Mouse (Mus musculus) inflammation-experienced regulatory T-cells, adult 6 months (primary cell): Measurements from ENCODE around the gene Unc79. TPM values are rescaled to one million over a fixed set of nuclear protein-coding genes. Genes with fewer than 3 reads are reported as not detected.

Source experiments
- ATAC-seq: one replicate; pipeline ENCODE4 v1.8.0; 2017
- polyA plus RNA-seq, 3 experiments: library from polyadenylated mRNA; unstranded; fragments of 100-300 nt; shearing (Covaris generic); gene quantifications; one replicate each; pipeline ENCODE4 v1.2.1; 2017

The Unc79 gene
- polyA plus RNA-seq, 3 experiments from 2014 or later: 0.19 to 0.38 (median 0.22) TPM

- no peak for ATAC-seq
These were observed 92.7 kb downstream of the Unc79 start for GRCm38 (mm10) chr12:103041401-103041800.

GRCm38 (mm10) chr12:103042711-103043110 is 94.1 kb downstream of the Unc79 start:
- ATAC-seq: no peak

DNA sequence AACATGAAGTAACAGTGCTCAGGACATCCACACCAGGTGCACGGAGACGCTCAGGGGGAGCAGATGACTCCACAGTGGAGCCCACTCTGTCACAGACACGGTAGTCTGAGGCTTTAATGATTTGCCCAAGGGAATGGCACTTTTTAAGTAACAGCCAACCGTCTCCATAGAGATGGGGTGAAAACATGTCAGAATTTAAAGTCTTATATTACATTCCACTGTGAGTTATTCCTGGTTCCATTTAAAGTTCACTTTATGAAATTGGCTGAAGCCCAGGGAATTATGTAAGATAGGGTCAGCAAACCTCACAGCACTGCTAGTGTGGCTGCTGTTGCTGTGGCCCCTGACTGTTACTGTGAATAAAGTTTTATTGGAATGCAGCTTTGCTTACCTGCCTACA is 95.8 kb downstream of the Unc79 start:
- ATAC-seq: no peak

GRCm38 (mm10) chr12:103049865-103050264 is 101.2 kb downstream of the Unc79 start:
- no peak for ATAC-seq

DNA sequence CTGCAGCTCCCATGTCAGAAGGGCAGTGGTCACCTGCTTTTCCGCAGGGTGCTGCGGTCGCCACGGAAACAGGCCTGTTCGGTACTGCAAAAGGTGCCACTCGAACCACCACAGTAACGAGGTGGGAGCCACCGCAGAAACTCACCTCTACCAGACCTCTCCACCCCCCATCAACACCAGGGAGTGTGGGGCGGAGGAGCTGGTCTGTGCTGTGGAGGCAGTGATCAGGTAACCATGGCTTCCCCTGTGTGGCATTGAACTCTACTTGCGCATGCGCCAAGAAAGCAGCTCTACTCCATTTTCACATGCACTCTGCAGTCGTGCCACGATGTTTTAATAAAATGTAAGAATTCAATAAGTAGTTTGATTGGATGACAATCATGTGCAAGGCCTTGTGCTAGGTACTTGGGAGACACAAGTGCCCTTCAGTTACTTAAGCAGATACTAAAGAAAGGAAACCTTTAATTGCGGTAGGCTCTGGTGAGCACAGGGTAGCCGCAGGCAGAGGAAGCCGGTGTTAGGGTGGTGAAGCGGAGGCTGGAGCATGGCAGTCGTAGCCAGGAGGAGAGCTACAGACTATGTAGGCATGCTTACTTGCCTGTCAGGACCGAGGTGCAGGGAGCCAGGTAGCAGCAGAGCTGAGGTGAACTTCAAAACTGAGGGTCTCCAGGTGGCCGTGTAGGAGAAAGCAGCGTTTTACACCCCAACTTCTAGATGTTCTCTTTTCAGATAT is 110.8 kb downstream of the Unc79 start:
- no peak for ATAC-seq

DNA sequence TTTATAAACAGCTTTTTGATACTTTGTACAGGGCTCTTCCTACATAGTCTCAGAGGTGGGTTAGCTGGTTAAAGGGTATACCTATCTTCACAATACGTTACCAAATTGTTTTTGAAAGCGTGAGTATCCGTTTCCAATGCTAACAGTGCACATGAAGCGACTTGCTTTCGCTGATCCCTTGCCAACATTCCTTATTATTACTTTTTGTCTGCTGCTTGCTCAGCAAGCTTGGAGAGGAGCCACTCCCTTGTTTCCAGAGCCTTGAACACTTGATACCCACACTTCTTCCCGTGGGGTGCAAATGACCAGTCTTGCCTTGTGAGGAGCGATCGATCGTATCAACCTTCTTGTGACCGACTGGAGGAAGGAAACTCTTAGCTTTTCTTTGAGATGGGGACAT is 112.1 kb downstream of the Unc79 start:
- no peak for ATAC-seq

GRCm38 (mm10) chr12:103062133-103062532 is 113.5 kb downstream of the Unc79 start:
- no peak for ATAC-seq

DNA sequence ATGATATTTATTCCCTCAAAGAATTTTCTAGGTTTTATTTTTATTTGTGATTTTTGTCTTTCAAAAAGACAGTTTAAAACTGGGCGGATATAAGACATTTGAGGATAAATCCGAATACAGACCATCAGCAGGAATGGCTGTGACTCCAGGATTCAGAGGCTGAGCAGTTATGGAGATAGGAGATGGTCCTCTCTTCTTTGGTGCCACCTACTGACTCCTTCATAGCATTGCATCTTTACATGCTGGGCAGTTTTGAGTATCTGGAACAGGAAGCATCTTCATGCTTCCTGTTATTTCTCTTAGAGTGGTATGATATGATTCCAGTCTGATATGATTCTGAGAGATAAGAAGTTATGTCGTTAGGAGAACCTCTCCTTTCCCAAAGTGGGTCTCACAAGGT is 116.3 kb downstream of the Unc79 start:
- ATAC-seq: peak; percentile 67

DNA sequence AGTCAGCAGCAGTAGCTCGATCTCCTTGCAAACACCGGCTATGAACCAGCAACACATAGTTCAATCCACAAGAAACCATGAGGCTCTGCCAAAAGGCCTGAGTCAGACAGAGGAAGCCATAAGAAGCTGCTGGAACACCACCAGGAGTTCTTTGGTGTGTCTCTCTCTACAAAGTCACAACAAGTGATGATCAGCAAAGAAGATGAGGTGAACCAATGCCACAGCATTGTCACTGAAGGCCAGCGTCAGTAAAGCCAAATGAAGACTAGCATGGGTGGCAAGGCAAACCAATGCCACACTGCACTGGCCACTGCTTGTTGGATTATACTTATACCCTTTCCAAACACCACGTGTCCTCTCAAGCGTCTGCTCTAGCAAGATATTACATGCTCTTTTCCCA is 119.5 kb downstream of the Unc79 start:
- no peak for ATAC-seq

- no peak for ATAC-seq
These were observed 120.9 kb downstream of the Unc79 start for GRCm38 (mm10) chr12:103069565-103069964.

GRCm38 (mm10) chr12:103073953-103074352 is 125.3 kb downstream of the Unc79 start:
- ATAC-seq: no peak

GRCm38 (mm10) chr12:103078751-103079150 is 130.1 kb downstream of the Unc79 start:
- ATAC-seq: no peak

DNA sequence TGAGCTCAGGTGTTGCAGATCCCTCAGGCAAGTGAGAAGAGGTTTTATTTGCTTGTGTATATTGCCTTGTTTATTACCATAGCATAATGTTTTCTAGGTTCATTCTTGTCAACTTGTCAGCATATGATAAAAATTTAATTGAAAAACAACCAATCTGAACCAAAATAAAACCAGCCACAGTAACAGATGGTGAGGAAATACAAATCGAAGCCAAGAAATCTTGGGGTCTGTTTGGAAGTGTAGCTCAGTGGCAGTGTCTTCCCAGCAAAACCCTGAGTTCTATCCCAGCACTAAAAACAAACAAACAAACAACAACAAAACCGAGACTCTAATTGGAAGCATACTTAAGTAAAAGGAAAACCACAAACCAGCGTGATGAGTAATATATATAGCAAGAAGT is 131.4 kb downstream of the Unc79 start:
- no peak for ATAC-seq

DNA sequence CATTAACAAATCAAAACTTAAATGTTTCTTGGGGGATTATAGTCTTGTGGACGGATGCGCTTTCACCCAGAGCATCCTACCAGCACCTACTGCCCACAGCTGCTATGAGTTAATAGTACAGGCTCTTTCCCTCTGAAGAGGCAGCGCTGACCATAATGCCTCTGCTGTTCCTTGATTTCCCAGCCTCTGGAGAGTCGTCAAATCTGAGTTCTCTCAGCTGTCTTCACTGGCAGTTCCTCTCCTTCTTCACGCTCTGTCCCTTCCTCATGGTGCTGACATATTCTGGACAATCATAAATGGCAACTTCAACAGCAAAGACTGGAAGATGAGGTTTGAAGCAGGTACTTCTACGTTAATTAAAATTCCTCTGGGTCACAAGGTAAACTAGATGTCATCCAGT is 143.2 kb downstream of the Unc79 start:
- ATAC-seq: no peak

DNA sequence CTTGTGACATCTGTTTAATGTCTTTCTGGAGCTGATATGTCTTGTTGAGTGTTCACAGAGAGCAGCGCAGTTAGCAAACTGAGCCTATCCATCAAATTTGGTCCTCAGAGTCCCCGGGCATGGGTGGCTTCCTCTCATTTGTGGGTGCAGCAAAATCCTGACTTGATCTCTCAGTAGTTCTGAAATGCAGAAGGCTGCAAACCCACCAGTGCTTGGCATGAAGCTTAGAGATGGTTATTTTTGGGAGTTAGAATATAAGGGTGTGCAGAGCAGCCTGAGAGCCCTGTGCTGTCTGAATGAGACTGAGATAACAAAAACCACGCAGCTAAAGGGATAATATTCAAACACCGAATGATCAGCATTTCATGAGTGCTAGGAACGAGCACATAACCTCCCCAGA is 146.5 kb downstream of the Unc79 start:
- ATAC-seq: no peak

DNA sequence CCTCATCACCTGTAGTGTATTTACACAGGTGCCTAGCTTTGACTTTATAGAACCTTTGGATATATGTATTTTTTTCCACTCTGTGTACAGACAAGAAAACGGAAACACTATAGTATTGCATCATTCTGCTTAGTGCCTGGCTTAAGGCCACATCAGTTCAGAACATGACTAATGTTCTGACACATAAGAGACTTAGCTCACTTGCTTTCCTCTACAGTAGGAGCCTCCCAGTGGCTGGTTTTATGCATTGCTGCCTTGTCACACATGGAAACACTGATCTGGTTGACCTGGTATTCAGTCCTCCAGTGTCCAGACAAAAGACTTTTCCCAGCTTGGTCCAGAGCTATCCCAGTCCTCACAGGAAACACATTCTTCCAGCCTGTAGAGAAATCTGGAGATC is 150.5 kb downstream of the Unc79 start:
- no peak for ATAC-seq

DNA sequence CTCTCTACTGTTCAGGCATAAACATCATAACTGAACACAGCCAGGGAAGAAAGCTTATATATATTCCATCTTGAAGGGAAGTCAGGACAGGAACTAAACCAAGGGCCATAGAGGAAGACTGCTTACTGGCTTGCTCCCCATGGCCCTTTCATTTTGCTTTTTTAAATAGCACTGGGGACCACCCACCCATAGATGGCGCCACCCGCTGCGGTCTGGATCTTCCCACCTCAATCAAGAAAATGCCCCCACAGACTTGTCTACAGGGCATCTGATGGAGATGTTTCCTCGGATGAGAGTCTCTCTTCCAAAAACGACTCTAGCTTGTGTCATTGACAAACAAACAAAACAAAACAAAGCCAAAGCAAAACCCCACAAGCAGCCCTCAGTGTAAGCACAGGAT is 151.4 kb downstream of the Unc79 start:
- no peak for ATAC-seq

DNA sequence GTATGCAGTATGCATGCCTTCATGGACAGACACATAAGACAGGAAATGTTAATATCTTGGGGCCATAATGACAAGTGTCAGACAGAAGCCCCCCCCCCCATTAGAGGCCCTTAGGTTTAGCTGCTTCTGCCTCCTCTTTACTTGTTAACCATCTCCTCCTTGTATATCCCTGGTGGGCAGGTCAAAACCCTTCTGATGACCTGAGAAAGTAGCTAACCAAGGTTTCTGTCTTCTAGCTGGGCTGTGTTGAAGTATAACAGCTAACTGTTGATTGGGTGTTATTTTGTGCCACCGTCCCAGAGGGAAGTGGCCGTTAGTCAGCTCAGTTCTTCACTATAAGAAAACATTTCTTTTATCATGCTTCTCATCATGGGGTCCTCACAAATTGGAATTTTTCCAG is 154.4 kb downstream of the Unc79 start:
- no peak for ATAC-seq

- no peak for ATAC-seq
These were observed 154.9 kb downstream of the Unc79 start for GRCm38 (mm10) chr12:103103601-103104000.

DNA sequence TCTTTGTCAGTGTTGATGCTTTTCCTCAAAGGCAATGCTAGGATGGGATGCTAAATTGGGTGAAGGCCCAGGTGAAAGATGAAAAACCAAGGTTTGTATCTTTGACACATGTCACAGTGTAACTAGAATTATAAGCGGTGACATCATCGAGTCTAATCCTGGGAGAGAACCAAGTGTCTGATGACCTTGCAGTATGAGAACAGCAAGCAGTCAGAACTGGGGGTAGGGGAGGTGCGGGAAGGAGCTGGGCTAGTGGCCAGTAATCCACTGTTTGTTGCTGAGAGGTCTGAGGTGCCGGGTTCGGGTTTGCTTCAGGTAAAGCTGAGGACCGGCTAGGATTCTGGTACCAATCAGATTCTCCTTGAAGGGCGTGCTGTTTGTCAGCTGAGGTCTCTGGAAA is 160.6 kb downstream of the Unc79 start:
- no peak for ATAC-seq

DNA sequence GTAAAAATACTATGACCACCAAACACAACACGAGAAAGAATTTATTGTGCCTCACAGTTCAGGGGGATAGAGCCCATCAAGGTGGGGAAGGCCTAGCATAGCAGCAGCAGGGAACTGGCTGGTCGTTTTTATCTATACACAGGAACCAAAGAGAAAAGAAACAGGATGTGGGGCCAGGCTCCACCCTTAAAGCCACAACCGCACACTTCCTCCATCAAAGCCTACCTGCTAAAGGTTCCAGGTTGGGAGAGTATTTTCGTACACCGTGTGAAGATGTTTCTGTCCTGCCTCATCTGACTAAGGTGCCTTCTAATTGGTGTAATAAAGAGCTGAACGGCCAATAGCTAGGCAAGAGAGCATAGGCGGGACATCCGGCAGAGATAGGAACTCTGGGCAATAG is 168.0 kb downstream of the Unc79 start:
- peak; percentile 98 for ATAC-seq

GRCm38 (mm10) chr12:103117517-103118193 is 169.0 kb downstream of the Unc79 start:
- ATAC-seq: no peak

GRCm38 (mm10) chr12:103121928-103122327 is 173.3 kb downstream of the Unc79 start:
- ATAC-seq: no peak

GRCm38 (mm10) chr12:103123861-103124260 is 175.2 kb downstream of the Unc79 start:
- ATAC-seq: no peak

DNA sequence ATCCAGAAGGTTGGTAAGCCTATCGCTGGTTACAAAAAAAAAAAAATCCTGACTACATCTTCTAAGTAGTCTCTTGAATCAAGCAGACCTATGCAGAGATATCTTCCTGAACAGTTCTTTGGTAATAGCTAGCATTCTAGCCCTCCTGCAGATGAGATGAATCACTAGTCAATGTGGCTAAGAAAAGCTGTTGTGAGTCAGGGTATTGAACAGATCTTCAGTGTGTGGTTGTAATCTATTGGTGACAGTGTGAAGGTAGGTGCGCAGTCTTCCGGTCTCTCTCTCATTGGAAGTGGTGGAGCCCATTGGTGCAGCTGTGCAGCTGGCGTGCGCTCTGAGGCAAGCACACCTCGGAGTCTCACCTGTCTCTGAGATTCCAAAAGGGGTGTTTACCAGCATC is 180.3 kb downstream of the Unc79 start:
- ATAC-seq: no peak
